Mouse (Mus musculus) 3134 (cell line): Measurements from ENCODE around the gene Olfr792.

Experiments
- DNase-seq: peaks from one replicate; pipeline ENCODE4 v3.0.0-alpha.2; 2011; ENCODE audit warnings: low spot score; ENCODE audit not compliant: insufficient read length; ENCODE audit errors: extremely low read depth

The Olfr792 gene

DNA sequence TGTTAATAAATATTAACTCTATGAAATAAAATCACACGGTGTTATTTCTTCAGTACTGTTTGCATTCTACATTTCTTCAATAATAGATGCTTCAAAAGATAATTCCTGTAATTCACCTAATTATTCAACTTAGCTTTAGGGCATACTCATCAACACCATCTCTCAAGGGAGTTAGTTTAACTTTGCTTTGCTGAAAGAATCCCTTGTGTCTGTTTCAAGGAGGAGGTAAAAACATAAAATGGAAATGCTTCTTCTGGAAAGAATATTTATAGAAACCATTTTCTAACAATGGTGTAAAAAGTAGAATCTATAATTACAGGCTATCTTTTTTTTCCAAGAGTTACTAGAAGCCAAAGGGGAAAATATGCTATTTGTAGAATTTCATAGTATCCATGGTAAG, at the start of gene Olfr792:
TSS of gene Olfr792 (plus strand) at position 301 of the 400 bp plus-strand sequence.
- DNase-seq, result no peak

DNA sequence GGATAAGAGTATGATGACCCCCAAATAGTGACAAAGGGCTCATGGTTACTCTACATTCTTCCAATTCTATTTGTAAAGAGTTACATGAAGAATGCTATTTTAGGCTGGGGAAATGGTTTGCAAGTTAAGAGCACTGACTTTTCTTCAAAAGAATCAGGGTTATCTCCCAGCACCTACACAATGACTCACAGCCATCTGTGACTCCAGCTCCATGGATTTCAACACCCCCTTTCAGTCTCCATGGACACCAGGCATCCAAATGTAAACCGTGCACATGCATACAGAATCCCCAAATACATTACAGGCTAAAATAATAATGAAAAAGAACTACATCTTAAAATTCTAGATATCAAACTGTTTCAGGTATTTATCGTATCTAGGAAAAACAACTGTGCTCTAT, 48.9 kb upstream of the Olfr792 start:
- DNase-seq, result no peak

DNA sequence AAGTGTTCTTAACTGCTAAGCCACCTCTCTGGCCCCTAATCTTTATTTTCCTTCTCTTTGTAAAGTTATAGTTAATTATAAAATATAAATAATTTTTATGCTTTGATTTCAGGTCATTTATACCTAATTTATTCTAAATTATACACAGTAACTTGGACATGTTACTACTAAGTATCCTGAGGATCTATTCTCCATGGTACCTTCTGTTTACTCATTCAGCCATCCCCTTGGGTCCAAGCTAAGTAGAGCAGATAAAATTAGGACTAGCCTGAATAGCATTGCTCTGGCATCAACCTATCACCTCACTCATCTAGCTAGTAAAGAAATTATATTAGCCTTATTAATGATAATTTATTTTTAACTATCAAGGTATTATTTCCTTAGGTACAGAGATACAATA, 40.8 kb upstream of the Olfr792 start, which contains the start of gene Olfr790:
TSS of gene Olfr790 (plus strand) at position 301 of the 400 bp plus-strand sequence.
- DNase-seq, result no peak

DNA sequence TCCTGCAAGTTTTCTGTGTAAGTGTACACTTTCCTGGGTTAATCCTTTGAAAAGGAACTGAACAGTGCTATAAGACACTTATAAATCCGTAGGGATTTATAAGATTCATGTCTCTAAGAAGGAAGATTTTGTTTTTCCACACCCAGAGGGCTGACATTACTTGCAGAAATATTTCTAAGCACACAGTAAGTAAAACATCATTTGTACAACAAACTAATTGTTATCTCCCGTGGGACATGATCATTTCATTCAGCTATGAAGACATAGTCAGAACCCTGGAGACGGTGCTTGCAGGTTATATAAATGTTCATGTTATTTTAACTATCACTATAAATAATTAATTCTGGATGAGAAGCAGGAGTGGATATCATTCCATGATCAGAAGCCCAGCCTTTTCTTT, 17.5 kb upstream of the Olfr792 start, which contains the start of gene Olfr791:
TSS of gene Olfr791 (plus strand) at position 301 of the 400 bp plus-strand sequence.
- no peak for DNase-seq

DNA sequence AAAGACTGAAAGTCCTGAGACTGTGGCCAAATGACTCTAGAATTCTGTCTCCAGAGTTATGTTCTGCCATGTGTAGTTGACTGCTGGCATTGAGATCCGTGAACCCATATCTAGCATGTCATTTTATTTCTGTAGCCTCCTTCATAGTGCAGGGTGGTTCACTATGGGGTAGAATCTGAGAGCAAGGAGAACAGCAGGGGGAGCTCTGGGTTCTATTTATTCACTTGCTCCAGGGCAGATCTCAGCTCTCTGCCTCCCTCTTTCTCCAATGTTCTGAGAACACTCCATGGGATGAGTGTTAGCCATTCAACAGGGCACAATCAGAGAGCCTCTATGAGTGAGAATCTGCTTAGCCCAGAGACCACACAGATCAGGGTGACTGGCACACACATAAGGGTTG, 10.4 kb downstream of the Olfr792 start:
- no peak for DNase-seq

DNA sequence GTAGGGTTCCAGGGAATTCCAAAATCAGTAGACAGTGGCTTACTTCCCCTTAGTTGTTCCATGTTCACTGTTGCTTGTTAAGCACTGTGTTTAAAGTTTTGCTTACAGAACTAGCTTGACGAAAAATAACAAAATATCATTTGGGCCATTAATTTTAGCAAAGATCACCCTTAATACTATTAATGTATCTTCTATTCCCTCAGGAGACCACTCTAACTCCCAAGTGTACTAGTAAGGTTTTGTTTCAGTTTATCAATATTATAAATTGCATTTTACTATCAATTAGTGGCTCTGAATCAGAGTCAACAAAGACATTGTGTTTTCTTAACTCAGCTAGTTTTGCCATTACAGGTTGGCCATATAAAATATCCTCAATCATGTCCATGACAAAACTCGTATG, 28.4 kb downstream of the Olfr792 start, which contains the start of gene Olfr794:
TSS of gene Olfr794 (plus strand) at position 301 of the 400 bp plus-strand sequence.
- no peak for DNase-seq

DNA sequence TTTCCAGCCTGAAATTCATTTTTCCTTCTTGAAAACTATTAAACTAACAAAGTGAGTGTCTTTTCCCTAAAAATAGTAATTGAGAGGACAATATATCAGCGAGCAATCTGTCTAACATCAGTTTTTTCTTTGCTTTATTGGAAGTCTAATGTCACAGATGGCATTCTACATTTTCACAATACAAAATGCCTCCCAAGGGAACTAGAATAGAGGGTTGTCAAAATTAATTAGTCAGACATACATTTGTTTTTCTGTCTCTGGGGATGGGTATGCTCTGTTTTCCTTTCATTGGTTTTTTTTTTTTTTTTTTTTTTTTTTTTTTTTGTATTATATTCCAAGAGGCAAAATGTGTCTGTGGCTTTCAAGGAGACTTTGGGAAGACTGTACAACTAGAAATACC, 38.1 kb downstream of the Olfr792 start:
- DNase-seq, result no peak
